Mouse (Mus musculus) monocyte, adult 5-6 weeks (primary cell): Measurements from ENCODE around the gene Psmd12. TPM values are rescaled to one million over a fixed set of nuclear protein-coding genes. Genes with fewer than 3 reads are reported as not detected.
A peak's percentile ranks its signal among the peaks of the same experiment; 100 is the strongest.

Experiments used
- ATAC-seq: fragments of 153-309, 156-312 bp; replicated peaks from 2 replicates; pipeline ENCODE4 v1.8.0; 2017; ENCODE audit warnings: mild to moderate bottlenecking; ENCODE audit not compliant: low TSS enrichment, insufficient number of reproducible peaks, severe bottlenecking, poor library complexity, low FRiP score
- total RNA-seq: library from RNA; stranded (forward); fragments of 200-1000, 200-491, 200-594 nt; gene quantifications from 3 replicates; pipeline ENCODE4 v1.2.3, GENCODE M21; 2017

The Psmd12 gene
- total RNA-seq, 1 experiment from 2014 or later = 93.6 TPM

DNA sequence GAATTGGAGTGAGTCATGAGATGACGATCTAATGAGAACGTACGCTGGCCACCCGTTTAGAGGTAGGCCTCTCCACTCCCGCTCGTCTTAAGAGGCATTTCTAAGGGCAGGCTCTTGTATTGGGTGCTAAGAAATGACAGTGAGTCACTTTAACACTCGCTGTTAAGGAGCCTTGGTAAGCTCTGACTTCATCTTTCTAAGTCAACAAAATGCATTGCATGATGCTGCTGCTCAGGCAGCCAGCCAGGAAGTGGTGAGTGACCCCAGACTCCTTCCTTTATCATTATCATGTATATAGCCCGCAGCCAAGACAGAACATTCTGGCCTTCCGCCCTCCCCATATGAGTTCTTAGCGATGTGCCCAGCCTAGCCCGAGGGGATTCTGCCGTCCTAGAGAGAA, 21.0 kb upstream of the Psmd12 start:
- peak; percentile 73 for ATAC-seq

DNA sequence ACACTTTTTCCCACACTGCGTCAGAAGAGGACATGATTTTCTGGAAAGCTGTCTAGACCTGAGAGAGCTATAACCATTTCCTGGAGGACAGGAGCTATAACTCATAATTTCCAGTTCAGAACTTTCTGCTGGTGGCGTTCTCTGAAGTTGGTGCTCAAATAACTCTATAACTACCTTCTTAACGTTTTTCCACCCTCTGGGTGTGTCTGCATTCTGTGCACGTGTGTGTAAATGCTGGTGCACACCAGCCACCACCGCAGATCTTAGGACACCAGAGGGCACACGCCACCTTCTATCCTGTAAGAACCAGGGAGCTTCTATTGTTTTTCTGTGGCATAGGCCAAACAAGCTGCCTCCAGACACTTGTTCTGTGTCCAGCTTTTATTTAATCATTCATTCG, 20.3 kb upstream of the Psmd12 start:
- no peak for ATAC-seq

DNA sequence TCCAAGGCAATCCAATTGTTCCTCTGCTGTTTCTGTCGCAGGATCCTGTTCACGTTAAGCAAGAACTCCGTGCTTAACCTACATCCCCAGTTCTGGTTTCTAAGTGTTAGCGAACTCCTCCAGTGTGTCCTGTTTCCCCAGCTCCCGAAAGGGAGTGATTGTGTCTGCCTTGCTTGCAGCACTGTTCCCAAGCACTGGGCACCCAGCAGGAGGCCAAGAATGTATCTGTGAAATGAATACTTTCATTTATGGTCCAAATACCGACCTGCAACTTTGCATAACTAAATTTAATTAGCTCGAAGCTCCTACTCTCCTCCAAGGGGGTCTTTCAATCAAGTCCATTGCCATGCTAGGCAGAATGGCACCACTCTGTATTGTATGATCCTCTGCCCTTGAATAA, 19.5 kb upstream of the Psmd12 start:
- no peak for ATAC-seq

DNA sequence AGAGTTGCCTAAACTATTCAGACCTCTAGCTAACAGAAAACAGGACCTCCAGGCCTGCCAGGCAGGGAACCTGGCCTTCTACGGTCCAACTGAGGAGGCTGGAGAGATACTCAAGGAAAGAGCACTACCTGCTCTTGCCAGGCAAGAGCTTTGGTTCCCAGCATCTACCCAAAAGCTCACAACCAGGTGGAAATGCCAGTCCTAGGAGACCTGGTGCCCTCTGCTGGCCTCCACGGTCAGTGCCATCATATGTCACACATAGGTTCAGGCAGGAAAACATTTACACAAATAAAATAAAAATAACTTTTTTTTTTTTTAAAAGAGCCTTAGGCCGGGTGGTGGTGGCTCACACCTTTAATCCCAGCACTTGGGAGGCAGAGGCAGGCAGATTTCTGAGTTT, 16.8 kb upstream of the Psmd12 start:
- ATAC-seq = no peak

DNA sequence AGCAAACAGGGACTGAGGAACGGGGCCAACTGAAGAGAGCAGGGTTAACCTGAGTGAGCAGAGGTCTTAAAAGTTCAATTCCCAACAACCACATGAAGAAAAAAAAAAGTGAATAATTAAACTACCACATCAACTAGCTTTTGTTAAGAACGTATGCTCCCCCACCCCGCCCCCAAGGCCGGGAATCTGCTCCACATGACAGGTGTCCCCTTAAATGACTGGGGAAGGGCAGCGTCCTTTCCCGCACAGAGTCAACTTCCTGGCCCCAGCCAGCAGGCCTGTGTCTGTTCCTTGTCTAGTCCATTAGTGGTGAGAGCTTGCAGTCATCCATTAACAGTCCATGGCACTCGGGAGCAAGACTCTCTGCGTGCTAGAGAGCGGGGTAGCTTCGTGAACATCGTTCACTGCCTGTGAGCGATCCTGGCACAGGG, 16.0 kb upstream of the Psmd12 start:
- no peak for ATAC-seq

GRCm38 (mm10) chr11:107464141-107464540, 15.1 kb upstream of the Psmd12 start:
- ATAC-seq = no peak

- no peak for ATAC-seq
These were observed 14.2 kb upstream of the Psmd12 start for GRCm38 (mm10) chr11:107465041-107465440.

DNA sequence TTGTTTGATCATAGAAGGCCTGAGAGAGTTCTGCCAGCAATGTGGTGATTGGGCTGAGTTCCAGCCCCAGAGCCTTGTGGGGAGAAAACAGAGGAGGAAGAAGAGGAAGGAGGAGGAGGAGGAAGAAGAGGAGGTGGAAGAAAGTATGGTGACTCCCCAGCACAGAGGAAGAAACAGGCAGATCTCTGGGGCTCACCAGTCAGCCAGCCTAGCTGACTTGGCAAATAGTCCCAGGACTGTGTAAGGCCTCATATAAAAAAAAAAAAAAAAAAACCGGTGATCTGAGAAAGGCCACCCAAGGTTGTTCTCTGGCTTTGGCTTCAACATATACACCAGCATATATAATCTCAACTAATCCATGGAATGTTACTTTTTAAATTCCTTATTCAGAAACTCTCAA, 13.3 kb upstream of the Psmd12 start:
- ATAC-seq = no peak

GRCm38 (mm10) chr11:107466611-107467391, 12.5 kb upstream of the Psmd12 start:
- ATAC-seq = no peak

DNA sequence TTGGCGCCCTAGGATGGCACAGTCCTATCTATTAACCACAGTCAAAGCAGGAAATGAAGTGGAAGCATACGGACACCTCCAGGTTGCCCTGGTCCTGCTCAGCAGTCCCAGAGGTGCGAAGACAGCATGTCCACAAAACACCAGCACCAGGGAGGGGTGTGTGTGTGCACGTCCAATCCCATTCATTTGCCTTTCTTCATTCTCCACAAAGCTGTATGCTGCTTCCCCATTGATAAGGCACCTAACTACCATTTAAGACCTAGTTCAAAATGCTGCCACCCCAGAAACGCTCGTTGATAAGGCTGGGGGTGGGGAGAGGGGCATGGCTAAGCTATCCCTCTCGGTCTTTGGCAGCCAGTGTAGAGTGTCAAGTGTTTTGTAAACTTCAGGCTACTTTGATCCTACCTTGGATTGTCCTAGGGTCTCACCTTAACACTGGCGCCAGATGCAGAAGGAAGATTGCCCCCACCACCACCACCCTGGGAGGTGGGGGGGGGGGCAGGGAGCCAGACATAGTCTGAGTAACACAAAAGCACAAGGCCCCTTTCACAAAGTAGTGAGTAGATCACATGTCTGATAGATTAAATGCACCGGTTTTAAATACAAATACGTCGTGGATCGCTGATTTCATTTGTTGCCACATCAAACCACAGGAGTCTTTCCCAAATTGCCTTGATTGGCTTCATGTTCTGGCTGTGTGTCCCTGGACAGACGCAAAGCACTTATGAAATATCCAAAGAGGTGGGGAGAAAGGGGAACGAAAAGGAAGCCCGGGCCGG, 10.8 kb upstream of the Psmd12 start:
- no peak for ATAC-seq

DNA sequence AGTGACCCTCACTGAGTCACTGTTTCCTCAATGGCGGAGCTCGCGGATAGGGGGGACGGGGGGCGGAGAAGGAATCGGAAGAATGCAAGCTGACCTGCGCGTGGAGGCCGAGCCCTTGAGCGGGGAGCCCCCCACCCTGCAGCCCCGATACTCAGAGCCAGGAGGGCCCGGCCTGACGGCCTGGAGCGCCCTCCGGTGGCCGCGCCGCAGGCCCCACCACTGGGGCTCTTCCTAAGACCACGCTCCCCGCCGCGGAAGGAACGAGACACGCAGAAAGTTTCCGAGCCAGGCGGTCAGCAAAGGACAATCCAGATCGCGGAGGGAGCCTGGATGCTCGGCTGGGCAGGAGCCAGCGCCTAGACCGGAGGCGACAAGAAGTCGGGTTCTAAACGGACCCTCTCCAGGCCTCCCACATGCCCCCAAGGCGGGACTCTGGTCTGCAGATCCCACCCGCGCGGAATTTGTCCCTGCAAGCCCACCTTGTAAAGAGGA, 10.2 kb upstream of the Psmd12 start:
- 0 out of 2 replicates have a peak, but pooled peaks have one; percentile 18 for ATAC-seq

- no peak for ATAC-seq
These were observed 9.5 kb upstream of the Psmd12 start for GRCm38 (mm10) chr11:107469523-107470371.

DNA sequence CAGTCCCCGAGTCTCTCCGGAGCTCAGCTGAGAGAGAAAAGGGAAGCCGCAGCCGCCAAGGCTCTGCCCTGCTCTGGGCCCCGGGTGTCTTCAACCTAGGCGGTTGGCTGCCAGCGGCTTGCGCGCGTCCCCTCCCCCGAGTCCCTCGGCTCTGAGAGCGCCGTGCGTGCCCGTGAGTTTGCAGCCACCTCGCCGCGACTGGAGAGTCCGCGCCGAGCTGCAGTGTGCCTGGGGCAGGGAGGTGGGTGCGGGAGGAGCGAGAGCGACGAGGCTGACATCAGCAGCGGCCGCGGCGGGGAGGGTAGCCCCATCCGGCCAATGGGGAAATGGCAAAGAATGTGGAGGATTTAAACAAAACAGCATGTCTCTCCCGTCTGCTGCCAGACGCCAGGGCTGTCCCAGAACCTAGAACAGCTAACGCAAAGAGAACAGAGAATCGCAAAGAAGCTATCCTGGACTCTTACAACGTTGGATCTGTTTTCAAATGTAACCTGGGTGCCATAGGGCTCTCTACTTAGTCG, 8.7 kb upstream of the Psmd12 start, which contains the start of gene Pitpnc1:
Pitpnc1 (minus strand) TSS at position 179 of the 521 bp plus-strand sequence.
- ATAC-seq = peak; percentile 62

- ATAC-seq = no peak
These were observed 8.1 kb upstream of the Psmd12 start for GRCm38 (mm10) chr11:107471071-107471720.

GRCm38 (mm10) chr11:107472304-107472703, 7.0 kb upstream of the Psmd12 start:
- no peak for ATAC-seq

- peak; percentile 79 for ATAC-seq
These were observed 6.0 kb upstream of the Psmd12 start for GRCm38 (mm10) chr11:107473137-107473820.

DNA sequence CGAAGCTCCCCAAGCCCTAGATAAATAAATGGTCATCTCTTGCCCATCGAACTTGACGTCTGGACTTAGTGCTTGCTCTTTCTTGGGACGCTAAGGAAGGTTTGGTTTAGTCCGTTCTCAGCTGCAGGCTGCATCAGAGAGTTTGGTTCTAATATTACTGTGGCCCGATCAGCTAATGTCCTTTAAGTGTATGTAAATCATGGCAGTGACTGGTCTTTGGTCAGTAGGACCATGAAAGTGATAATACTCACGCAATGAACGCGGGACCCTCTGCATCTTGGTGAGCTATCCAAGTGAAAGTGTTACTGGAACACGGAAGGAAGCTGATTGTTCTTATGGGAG, 549 bp downstream of the Psmd12 start:
- ATAC-seq = no peak

DNA sequence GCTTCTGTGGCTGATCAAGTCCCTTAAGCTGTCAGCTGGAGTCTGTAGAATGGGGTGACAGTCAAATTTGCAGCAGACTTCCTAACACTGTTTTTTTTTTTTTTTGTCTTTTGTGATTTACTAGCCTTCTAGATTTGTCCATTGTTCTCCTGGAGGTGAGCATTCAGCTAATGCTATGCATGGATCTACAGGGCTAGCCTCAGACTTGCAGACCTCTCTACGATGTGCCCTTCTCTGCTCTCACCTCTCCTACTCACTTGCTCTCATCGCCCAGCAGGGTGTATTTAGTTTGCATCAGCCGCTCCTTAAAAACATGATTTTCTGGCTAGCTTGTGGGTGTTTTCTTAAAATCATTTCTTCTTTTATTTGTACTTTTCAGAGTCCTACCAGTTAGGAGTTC, 5.1 kb downstream of the Psmd12 start:
- no peak for ATAC-seq
